Mouse (Mus musculus): ENCODE results near the gene Traf4. TPM values are rescaled to one million over a fixed set of nuclear protein-coding genes. Genes with fewer than 3 reads are reported as not detected.

Gene Traf4
- total and polyA plus RNA-seq, 3 experiments, result 34.4 to 42.0 TPM; not detected in 1

DNA sequence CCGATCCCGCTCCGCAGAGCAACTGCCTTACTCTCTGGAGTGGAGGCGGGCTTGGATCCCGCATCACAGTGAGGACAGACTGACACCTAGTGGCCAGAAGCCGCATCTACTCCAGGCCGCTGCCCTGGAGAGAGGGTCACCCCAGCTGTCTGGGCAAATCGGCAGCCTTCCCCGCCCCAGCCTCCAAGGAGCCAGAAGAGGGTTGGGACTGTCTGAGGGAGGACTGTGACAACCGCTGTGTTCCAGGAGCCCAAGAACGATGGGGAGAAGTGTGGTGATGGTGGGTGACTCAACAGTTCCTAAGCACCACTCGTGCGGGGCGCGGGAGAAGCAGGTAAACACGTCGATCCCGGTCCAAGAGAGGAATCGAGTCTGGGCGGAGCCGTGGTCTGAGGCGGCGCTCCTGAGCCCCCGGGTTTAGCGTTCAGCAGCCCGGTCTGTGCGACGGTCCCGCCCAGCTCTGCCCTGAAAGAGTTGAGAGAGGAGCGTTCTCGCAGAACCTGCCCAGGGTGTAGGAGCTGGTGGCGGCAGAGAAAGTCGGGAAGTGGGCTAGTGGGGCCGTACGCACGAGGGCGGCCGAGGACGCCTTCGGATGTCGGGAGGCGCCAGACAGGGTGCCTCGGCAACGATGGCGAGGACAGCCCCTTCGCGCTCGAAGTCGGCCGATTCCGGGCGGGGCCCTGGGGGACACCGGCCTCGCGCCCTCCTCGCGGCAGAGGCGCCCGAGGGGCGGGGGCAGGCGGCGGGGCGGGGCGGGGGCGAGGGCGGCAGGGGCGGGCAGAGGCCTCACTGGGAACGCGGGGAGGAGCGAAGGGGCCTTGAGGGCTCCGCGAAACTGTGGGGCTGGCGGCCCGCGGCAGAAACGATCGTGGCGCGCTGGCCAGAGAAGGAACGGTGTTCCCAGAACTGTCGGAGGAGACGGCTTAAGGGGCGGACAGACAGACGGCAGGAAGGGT is 12.8 kb upstream of the Traf4 start:
- H3K27ac ChIP-seq (ENCODE audit: control insufficient read depth, low read depth, low read length), result peak overlapping the region; percentile 96
- peaks cover 29% of the 10 kb centered on the region for H3K79me2 ChIP-seq (ENCODE audit: control insufficient read depth, insufficient read depth, low read length, poor library complexity)
- H3K36me3 ChIP-seq (ENCODE audit: control insufficient read depth in 1 of 2, insufficient read depth in 2 of 2, low read length in 2 of 2), result peaks cover 12 to 32% of the 10 kb centered on the region in 2 experiments
- peak overlapping the region; percentile 67 to 81 for H3K4me3 ChIP-seq (ENCODE audit: control insufficient read depth in 1 of 2, insufficient read depth in 1 of 2, low read depth in 2 of 2, low read length in 2 of 2)
- peak overlapping the region; percentile 92 for H3K9ac ChIP-seq (ENCODE audit: control insufficient read depth, low read depth, low read length, poor library complexity, severe bottlenecking)
- no peaks in the 10 kb centered on the region for H3K27me3 ChIP-seq (ENCODE audit: control insufficient read depth in 1 of 2, insufficient read depth in 2 of 2, low read length in 2 of 2)
- H3K9me3 ChIP-seq (replicated peaks; ENCODE audit: insufficient read depth, low read length), result no peaks in the 10 kb centered on the region
- peak; percentile 98 for DNase-seq (ENCODE audit: low read depth, low spot score)
- H3K4me1 ChIP-seq (ENCODE audit: control insufficient read depth in 1 of 2, insufficient read depth in 2 of 2, low read length in 2 of 2), result peaks cover 4 to 19% of the 10 kb centered on the region in 2 experiments; a peak in 2 of 4 replicates
- TF ChIP-seq EP300 (IDR thresholded peaks at IDR 0.05; ENCODE audit: low read depth in 1 of 2, low read length in 2 of 2), result no peak; a peak in 1 of 4 replicates
- TF ChIP-seq MAFK (IDR thresholded peaks at IDR 0.05; ENCODE audit: borderline replicate concordance, low read depth, low read length), result no peak
- TF ChIP-seq USF2 (IDR thresholded peaks at IDR 0.05; ENCODE audit: borderline replicate concordance in 1 of 2, insufficient read depth in 1 of 2, low read depth in 1 of 2, low read length in 2 of 2), result no peak
- TF ChIP-seq MYC (IDR thresholded peaks at IDR 0.05; ENCODE audit: low read depth, low read length), result peak; percentile 26; the same call in 1 of the 2 replicates
- peak; percentile 29; the same call in 1 of the 2 replicates for TF ChIP-seq CHD1 (IDR thresholded peaks at IDR 0.05; ENCODE audit: low read depth, low read length)
- TF ChIP-seq SMC3 (IDR thresholded peaks at IDR 0.05; ENCODE audit: low read depth, low read length), result peak; percentile 83
- no peak for TF ChIP-seq CHD2 (IDR thresholded peaks at IDR 0.05; ENCODE audit: low read length)
- no peak for TF ChIP-seq MYB (IDR thresholded peaks at IDR 0.05; ENCODE audit: low read depth, low read length)
- no peak for TF ChIP-seq MEF2A (IDR thresholded peaks at IDR 0.05; ENCODE audit: extremely low read depth, insufficient replicate concordance, low read depth, low read length, poor library complexity, severe bottlenecking)
- no peak for TF ChIP-seq BHLHE40 (IDR thresholded peaks at IDR 0.05; ENCODE audit: borderline replicate concordance, low read depth, low read length)
- TF ChIP-seq ZKSCAN1 (IDR thresholded peaks at IDR 0.05; ENCODE audit: low read depth, low read length), result no peak
- TF ChIP-seq NRF1 (IDR thresholded peaks at IDR 0.05; ENCODE audit: insufficient read depth, low read depth, low read length, poor library complexity, severe bottlenecking), result 0 out of 2 replicates have a peak, but pooled peaks have one; percentile 22
- no peak for TF ChIP-seq JUND (IDR thresholded peaks at IDR 0.05; ENCODE audit: low read depth, low read length)
- TF ChIP-seq RCOR1 (IDR thresholded peaks at IDR 0.05; ENCODE audit: low read depth, low read length), result no peak; the same call in 1 of the 2 replicates
- TF ChIP-seq USF1 (IDR thresholded peaks at IDR 0.05; ENCODE audit: low read depth, low read length), result 0 out of 2 replicates have a peak, but pooled peaks have one; percentile 3
- peak; percentile 10; the same call in 1 of the 2 replicates for TF ChIP-seq TBP (IDR thresholded peaks at IDR 0.05; ENCODE audit: low read depth, low read length)
- peak; percentile 6 for TF ChIP-seq ETS1 (IDR thresholded peaks at IDR 0.05; ENCODE audit: low read depth, low read length)
- TF ChIP-seq MAZ (IDR thresholded peaks at IDR 0.05; ENCODE audit: low read depth, low read length), result peak; percentile 64; the same call in 1 of the 2 replicates
- no peak for TF ChIP-seq ZNF384 (IDR thresholded peaks at IDR 0.05; ENCODE audit: low read depth, low read length)
- TF ChIP-seq RAD21 (IDR thresholded peaks at IDR 0.05; ENCODE audit: low read depth, low read length), result peak; percentile 97
- peak; percentile 46 for TF ChIP-seq TCF12 (IDR thresholded peaks at IDR 0.05; ENCODE audit: low read depth, low read length)
- TF ChIP-seq SIN3A (IDR thresholded peaks at IDR 0.05; ENCODE audit: low read length), result peak; percentile 89
- TF ChIP-seq MAX (IDR thresholded peaks at IDR 0.05; ENCODE audit: low read length), result 0 out of 2 replicates have a peak, but pooled peaks have one; percentile 8
- TF ChIP-seq GATA1 (IDR thresholded peaks at IDR 0.05; ENCODE audit: low read depth, low read length), result no peak
- 0 out of 2 replicates have a peak, but pooled peaks have one; percentile 17 for TF ChIP-seq GABPA (IDR thresholded peaks at IDR 0.05; ENCODE audit: low read depth, low read length)
- TF ChIP-seq HCFC1 (IDR thresholded peaks at IDR 0.05; ENCODE audit: low read depth, low read length), result no peak
- TF ChIP-seq NELFE (IDR thresholded peaks at IDR 0.05; ENCODE audit: low read depth, low read length), result peak; percentile 81
- TF ChIP-seq E2F4 (IDR thresholded peaks at IDR 0.05; ENCODE audit: borderline replicate concordance, low read depth, low read length), result no peak
- TF ChIP-seq POLR2A (IDR thresholded peaks at IDR 0.05; ENCODE audit: control insufficient read depth in 1 of 2, insufficient read depth in 1 of 2, low read depth in 1 of 2, low read length in 2 of 2, poor library complexity in 1 of 2), result peak; percentile 63 to 72; a peak in 3 of 4 replicates
- TF ChIP-seq MXI1 (IDR thresholded peaks at IDR 0.05; ENCODE audit: low read depth, low read length), result peak; percentile 74
- TF ChIP-seq POLR2AphosphoS2 (IDR thresholded peaks at IDR 0.05; ENCODE audit: low read length), result no peak
- peak; percentile 23 for TF ChIP-seq ELF1 (IDR thresholded peaks at IDR 0.05; ENCODE audit: low read depth, low read length)
- no peak for TF ChIP-seq POLR2AphosphoS5 (IDR thresholded peaks at IDR 0.05; ENCODE audit: borderline replicate concordance, low read depth, low read length)
- TF ChIP-seq TAL1 (IDR thresholded peaks at IDR 0.05; ENCODE audit: low read length), result no peak
